Mouse (Mus musculus) heart, postnatal 0 days (tissue): Measurements from ENCODE around the gene Cd80.

Experiments
- CTCF ChIP-seq: IDR thresholded peaks from 2 replicates; pipeline ENCODE4 v1.5.1; 2016; ENCODE audit warnings: antibody characterized with exemption, control low read depth, low read depth
- EP300 ChIP-seq: IDR thresholded peaks from 2 replicates; pipeline ENCODE4 v1.6.1; 2016; ENCODE audit warnings: antibody characterized with exemption, low read depth

DNA sequence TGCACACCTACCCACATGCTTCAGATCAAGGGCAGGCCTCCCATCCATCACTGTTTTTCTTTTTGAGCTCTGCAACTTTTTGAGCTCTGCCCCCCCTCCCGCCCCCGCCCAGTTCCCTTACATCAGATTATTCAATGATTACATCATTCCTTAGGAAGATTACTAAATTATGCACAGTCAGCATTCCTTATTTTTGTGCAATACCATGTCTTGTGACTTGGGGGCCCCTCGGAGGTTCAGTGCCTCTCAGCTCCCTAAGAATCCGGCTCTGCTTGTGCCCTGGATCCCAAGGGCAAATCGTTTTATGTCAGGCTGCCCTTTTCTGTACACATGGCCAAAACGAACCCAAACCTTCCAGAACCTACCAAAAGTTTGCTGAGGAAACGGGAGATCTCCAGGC, 40.4 kb upstream of the Cd80 start:
- TF ChIP-seq CTCF (no peak), EP300 (no peak)
